Mouse (Mus musculus) lung, embryonic 14.5 days (tissue): Measurements from ENCODE around the gene Rad50. TPM values are rescaled to one million over a fixed set of nuclear protein-coding genes. Genes with fewer than 3 reads are reported as not detected.
A peak's percentile ranks its signal among the peaks of the same experiment; 100 is the strongest.

Experiments used
- ATAC-seq: fragments of 200-750 bp; cut with Nextera tagmentation; 2 replicates; pipeline ENCODE4 v1.8.0; 2017; ENCODE audit warnings: mild to moderate bottlenecking, moderate TSS enrichment, moderate library complexity; ENCODE audit not compliant: insufficient read depth
- DNase-seq: peaks from one replicate; pipeline ENCODE4 v3.0.0-alpha.2; 2015
- H3K27ac ChIP-seq: fragments of 300-500 bp; sonication (generic); 2 replicates; pipeline ENCODE4 v1.5.1; 2014; ENCODE audit warnings: low read depth, mild to moderate bottlenecking, moderate library complexity
- H3K27me3 ChIP-seq: fragments of 300-500 bp; sonication (generic); 2 replicates; pipeline ENCODE4 v1.6.1; 2014; ENCODE audit warnings: low read length, control low read depth; ENCODE audit not compliant: insufficient read depth
- H3K36me3 ChIP-seq: fragments of 300-500 bp; sonication (generic); 2 replicates; pipeline ENCODE4 v1.6.1; 2014; ENCODE audit warnings: control low read depth; ENCODE audit not compliant: insufficient read depth
- H3K4me1 ChIP-seq: fragments of 300-500 bp; sonication (generic); 2 replicates; pipeline ENCODE4 v1.6.1; 2014; ENCODE audit warnings: antibody characterized with exemption, control low read depth; ENCODE audit not compliant: insufficient read depth
- H3K4me2 ChIP-seq: fragments of 300-500 bp; sonication (generic); 2 replicates; pipeline ENCODE4 v1.6.1; 2014; ENCODE audit warnings: mild to moderate bottlenecking
- H3K4me3 ChIP-seq: fragments of 300-500 bp; sonication (generic); 2 replicates; pipeline ENCODE4 v1.5.1; 2014; ENCODE audit warnings: low read depth, low read length
- H3K9ac ChIP-seq: fragments of 300-500 bp; sonication (generic); 2 replicates; pipeline ENCODE4 v1.6.1; 2014
- H3K9me3 ChIP-seq: fragments of 300-500 bp; sonication (generic); 2 replicates; pipeline ENCODE4 v1.6.1; 2016; ENCODE audit warnings: low read depth, low read length, control low read depth
- CTCF ChIP-seq: IDR thresholded peaks from 2 replicates; pipeline ENCODE4 v1.5.1; 2016; ENCODE audit warnings: antibody characterized with exemption, low read depth
- WGBS: fragments of 180-500 bp; shearing (Covaris S2); extraction: QIAGEN DNeasy Blood & Tissue Kit; methylation state at CpG from one replicate; pipeline ENCODE4 v1.1.7; 2014; 5-methylcytosine and 5-hydroxymethylcytosine counted together
- polyA plus RNA-seq: library from polyadenylated mRNA; unstranded; fragments of >200 nt; fragmentation: Nextera tagmentation; extraction: Ambion mirVana; gene quantifications from 2 replicates; pipeline ENCODE4 v1.2.1, GENCODE M21; 2014

The Rad50 gene
- polyA plus RNA-seq, 1 experiment from 2014 or later, result 32.3 TPM

DNA sequence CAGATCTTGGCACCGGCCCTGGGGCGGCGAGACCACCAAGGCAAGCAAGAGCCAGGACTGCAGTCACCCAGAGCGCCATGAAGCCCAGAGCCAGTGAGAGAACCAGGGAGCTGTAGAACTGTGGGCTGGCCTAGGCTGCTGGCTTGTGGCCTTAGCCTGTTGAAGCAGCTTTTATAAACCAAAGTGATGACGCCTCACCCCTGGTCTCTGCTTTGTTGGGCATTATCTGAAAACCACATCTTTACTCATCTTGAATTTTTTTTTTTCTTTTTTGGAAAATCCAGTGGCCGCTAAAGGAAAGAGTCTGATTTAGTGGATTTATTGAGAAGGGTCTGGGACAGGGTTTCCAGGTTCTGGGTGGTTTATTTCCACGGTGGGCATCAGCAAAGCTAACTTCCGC lies 72.6 kb downstream of the Rad50 start, which contains the start of gene Il13:
Il13 (minus strand) TSS at position 147 of the 400 bp plus-strand sequence.
- Histone ChIP-seq H3K9ac (no peak within 1 kb of the TSS), H3K27ac (no peak within 1 kb of the TSS), H3K4me1 (no peaks in the 10 kb centered on the region), H3K27me3 (peaks cover 26% of the 10 kb centered on the region), H3K36me3 (no peaks in the 10 kb centered on the region), H3K9me3 (no peaks in the 10 kb centered on the region), H3K4me3 (no peak within 1 kb of the TSS), H3K4me2 (no peak within 1 kb of the TSS)
- no peak for TF ChIP-seq CTCF
- ATAC-seq, result no peak
- DNase-seq, result no peak
- 91% methylated on average over 8 of the region's 8 CpGs for WGBS

DNA sequence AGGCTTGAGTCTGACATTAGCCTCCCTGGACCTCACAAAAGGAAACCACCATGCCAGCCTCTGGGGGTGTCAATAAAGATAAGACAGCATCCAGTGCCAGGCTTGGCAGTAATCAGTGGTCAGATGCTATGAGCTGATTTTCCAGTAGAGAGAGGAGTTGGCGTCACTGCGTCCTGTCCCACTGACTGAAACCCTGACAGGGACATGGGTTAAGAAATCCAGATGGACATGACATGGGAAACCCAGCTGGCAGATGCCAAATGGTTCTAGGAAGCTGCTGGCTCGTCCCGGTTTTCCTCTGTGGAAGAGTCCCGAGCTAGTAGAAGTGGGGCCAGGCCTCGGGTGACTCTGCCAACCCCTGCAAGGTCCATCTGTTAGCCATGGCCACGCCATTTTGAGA lies 73.5 kb downstream of the Rad50 start:
- TF ChIP-seq CTCF, result no peak
- no peak for DNase-seq
- H3K36me3 ChIP-seq, result no peaks in the 10 kb centered on the region
- 79% methylated on average over 7 of the region's 7 CpGs for WGBS
- no peak overlapping the region for H3K27ac ChIP-seq
- no peak overlapping the region for H3K4me3 ChIP-seq
- H3K4me1 ChIP-seq, result no peaks in the 10 kb centered on the region
- ATAC-seq, result no peak
- peaks cover 26% of the 10 kb centered on the region for H3K27me3 ChIP-seq
- H3K9ac ChIP-seq, result no peak overlapping the region
- H3K9me3 ChIP-seq, result no peaks in the 10 kb centered on the region
- H3K4me2 ChIP-seq, result no peak overlapping the region

DNA sequence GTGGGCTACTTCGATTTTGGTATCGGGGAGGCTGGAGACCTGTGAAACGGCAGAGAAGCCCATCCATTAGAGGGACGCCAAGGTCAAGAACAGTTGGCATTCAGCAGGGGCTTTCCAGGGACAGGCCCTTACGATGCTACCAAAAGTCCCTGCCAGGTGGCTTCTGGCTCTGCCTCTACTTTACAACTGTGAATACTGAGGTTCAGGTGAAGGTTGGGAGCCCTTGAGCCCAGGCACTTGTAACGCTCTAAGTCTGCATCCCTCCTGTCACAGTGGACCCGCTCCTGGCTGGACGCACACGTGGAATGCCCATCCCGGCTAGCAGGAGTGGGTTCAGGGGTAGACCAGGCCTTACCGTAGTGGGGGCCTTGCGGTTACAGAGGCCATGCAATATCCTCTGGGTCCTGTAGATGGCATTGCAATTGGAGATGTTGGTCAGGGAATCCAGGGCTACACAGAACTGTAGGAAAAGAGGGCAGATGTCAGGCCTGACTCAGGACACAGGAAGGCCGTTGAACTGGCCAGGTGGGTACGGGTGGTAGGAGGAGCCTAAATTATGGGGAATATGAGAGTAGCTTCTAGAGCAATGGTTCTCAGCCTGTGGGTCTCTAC lies 74.9 kb downstream of the Rad50 start:
- Histone ChIP-seq H3K9me3 (no peaks in the 10 kb centered on the region), H3K4me1 (no peaks in the 10 kb centered on the region), H3K36me3 (no peaks in the 10 kb centered on the region), H3K27me3 (peaks cover 19% of the 10 kb centered on the region), H3K4me3 (no peak overlapping the region), H3K9ac (no peak overlapping the region), H3K27ac (no peak overlapping the region), H3K4me2 (no peak overlapping the region)
- DNase-seq (peak; percentile 42), ATAC-seq (no peak)
- WGBS, result 68% methylated on average over 14 of the region's 14 CpGs
- TF ChIP-seq CTCF, result peak; percentile 60

- peak; percentile 62; the same call in 1 of the 2 replicates for ATAC-seq
- H3K27me3 ChIP-seq, result no peaks in the 10 kb centered on the region
- TF ChIP-seq CTCF, result peak; percentile 95
- peak; percentile 93 for DNase-seq
- 0% methylated on average over 1 of the region's 1 CpGs for WGBS
- H3K4me1 ChIP-seq, result no peaks in the 10 kb centered on the region
- H3K36me3 ChIP-seq, result no peaks in the 10 kb centered on the region
- H3K9ac ChIP-seq, result no peak overlapping the region
- H3K9me3 ChIP-seq, result no peaks in the 10 kb centered on the region
- no peak overlapping the region for H3K4me3 ChIP-seq
- no peak overlapping the region for H3K27ac ChIP-seq
- H3K4me2 ChIP-seq, result no peak overlapping the region
Measured at GRCm38 (mm10) chr11:53627859-53628258, 79.3 kb downstream of the Rad50 start.

DNA sequence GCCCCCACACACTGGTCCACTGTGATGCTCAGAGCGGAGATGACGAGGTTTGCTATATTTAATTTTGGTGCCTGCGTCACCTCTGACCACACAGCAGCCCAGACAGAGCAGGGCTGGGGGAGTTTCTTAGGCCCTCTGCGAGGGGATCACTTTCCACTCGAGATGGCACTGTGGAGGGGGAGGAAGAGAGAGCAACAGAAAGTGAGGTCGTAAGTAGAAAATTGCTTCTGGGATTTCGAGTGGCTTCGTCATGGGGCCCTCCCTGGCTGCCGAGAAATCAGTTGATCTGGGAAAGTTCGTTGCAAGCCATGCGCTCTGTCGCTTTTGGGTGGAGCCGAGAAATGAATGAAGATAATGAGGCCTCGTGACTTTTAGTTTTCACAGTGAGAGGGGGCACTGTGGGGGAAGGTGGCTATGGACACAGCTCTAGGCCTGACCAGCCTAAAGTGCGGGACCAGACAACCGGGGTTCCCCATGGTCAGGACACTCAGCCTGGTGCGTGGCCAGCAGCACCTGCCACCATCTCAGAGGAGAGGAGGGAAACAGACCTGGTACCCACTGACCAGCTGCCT lies 80.2 kb downstream of the Rad50 start:
- WGBS, result 63% methylated on average over 17 of the region's 17 CpGs
- H3K4me1 ChIP-seq, result no peaks in the 10 kb centered on the region

GRCm38 (mm10) chr11:53624124-53624523 lies 83.0 kb downstream of the Rad50 start:
- no peak overlapping the region for H3K4me3 ChIP-seq
- no peak overlapping the region for H3K27ac ChIP-seq
- H3K4me1 ChIP-seq, result no peaks in the 10 kb centered on the region
- H3K9ac ChIP-seq, result no peak overlapping the region
- no peaks in the 10 kb centered on the region for H3K9me3 ChIP-seq
- no peak overlapping the region for H3K4me2 ChIP-seq
- no peaks in the 10 kb centered on the region for H3K27me3 ChIP-seq
- TF ChIP-seq CTCF, result 0 out of 2 replicates have a peak, but pooled peaks have one; percentile 18
- 89% methylated on average over 2 of the region's 2 CpGs for WGBS
- ATAC-seq, result no peak
- H3K36me3 ChIP-seq, result no peaks in the 10 kb centered on the region
- no peak for DNase-seq

More for the DNA sequence above, 80.2 kb downstream of the Rad50 start:
- DNase-seq (no peak), ATAC-seq (no peak)
- no peaks in the 10 kb centered on the region for H3K9me3 ChIP-seq
- no peak overlapping the region for H3K9ac ChIP-seq
- no peaks in the 10 kb centered on the region for H3K36me3 ChIP-seq
- no peak overlapping the region for H3K4me3 ChIP-seq
- H3K27me3 ChIP-seq, result no peaks in the 10 kb centered on the region
- no peak for TF ChIP-seq CTCF
- H3K4me2 ChIP-seq, result no peak overlapping the region
- no peak overlapping the region for H3K27ac ChIP-seq

GRCm38 (mm10) chr11:53623573-53623972 lies 83.5 kb downstream of the Rad50 start:
- no peak for TF ChIP-seq CTCF
- DNase-seq (no peak), ATAC-seq (no peak)
- Histone ChIP-seq H3K27ac (no peak overlapping the region), H3K27me3 (no peaks in the 10 kb centered on the region), H3K4me3 (no peak overlapping the region), H3K4me1 (no peaks in the 10 kb centered on the region), H3K9me3 (no peaks in the 10 kb centered on the region), H3K4me2 (no peak overlapping the region), H3K9ac (no peak overlapping the region), H3K36me3 (no peaks in the 10 kb centered on the region)
- WGBS, result 58% methylated on average over 9 of the region's 9 CpGs
